Mouse (Mus musculus) spleen, adult 2 months (tissue): ENCODE results near the gene Cpsf4.

Experiments used
- CTCF ChIP-seq: fragments of 200-500 bp; IDR thresholded peaks from 2 replicates; pipeline ENCODE4 v1.5.1; 2011; ENCODE audit warnings: mild to moderate bottlenecking, inconsistent platforms; ENCODE audit not compliant: insufficient read depth, insufficient read length, insufficient replicate concordance; ENCODE audit errors: extremely low read depth
- POLR2A ChIP-seq: fragments of 200-500 bp; IDR thresholded peaks from 2 replicates; pipeline ENCODE4 v1.6.1; 2011; ENCODE audit warnings: low read depth, low read length, inconsistent platforms

DNA sequence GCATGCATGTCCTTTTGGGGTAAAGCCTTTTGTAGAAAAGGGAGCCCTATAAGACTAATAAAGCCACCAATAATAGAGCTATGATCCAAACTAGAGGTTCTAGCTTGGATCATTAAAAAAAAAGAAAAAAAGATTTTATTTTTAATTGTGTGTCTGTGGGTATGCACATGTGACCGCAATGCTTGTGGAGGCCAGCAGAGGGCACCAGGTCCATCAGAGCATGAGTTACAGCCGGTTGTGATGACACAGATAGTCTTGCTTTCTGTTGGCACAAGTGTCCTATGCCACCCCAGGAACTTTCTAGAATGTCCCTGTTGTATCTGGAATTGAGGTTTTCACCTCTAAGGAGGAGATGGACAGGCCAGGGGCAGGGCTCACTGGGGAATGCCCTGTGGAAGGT lies 47.6 kb upstream of the Cpsf4 start:
- TF ChIP-seq CTCF, result no peak
- no peak for TF ChIP-seq POLR2A
